Mouse (Mus musculus): ENCODE measurements around the gene Tmem59. TPM values are rescaled to one million over a fixed set of nuclear protein-coding genes. Genes with fewer than 3 reads are reported as not detected.

Gene Tmem59
- polyA plus RNA-seq, 1 experiment from 2014 or later: 165 TPM

DNA sequence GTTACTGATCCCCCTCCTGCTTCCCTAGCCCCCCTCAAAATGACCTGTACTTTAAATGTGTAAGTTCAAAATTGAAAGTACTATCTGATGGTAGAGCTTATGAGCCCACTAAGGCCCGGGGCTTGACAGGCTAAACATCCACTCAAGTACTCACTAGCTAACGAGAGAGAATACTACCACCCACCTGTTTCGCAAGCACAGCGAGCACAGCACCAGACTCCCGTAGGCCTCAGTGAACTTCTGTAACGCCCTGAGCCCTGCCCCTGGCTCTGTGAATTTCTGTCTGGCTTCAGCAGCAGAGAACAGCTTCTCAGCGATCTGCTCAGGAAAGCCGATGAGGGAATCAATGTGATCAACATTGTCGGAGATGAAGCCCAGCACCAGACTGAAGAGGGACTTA lies 68.9 kb downstream of the Tmem59 start:
- ATAC-seq: no peak
- Histone ChIP-seq H3K27me3 (replicated peaks) (no peaks in the 10 kb centered on the region), H3K27ac (no peak overlapping the region), H3K4me1 (peaks cover 40% of the 10 kb centered on the region), H3K9me3 (replicated peaks) (no peaks in the 10 kb centered on the region), H3K4me2 (no peak overlapping the region), H3K4me3 (no peak overlapping the region), H3K9ac (no peak overlapping the region), H3K36me3 (peaks cover 13% of the 10 kb centered on the region; the same call in 1 of the 2 replicates)
- WGBS (ENCODE audit: insufficient replicate concordance): 68% methylated on average over 9 of the region's 9 CpGs

DNA sequence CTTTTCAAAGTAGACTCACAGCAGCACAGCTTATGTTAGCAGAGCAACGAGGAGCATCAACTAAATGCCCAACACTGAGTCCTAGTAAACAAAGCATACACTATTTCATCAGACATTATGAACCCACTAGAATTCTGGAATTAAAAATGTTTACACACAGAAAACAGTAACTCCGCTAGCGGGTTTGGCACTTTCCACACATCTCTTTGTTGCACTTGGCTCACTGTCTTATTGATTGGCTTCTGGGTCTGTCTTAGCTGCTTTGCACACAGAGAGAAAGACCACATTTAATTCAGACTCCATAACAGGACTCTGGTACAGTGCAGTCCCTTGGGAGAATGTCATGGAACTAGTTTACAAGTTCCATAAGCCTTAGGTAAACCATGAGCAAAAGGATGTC lies 69.9 kb downstream of the Tmem59 start:
- no peaks in the 10 kb centered on the region for H3K27me3 ChIP-seq (replicated peaks)
- H3K27ac ChIP-seq: no peak overlapping the region

DNA sequence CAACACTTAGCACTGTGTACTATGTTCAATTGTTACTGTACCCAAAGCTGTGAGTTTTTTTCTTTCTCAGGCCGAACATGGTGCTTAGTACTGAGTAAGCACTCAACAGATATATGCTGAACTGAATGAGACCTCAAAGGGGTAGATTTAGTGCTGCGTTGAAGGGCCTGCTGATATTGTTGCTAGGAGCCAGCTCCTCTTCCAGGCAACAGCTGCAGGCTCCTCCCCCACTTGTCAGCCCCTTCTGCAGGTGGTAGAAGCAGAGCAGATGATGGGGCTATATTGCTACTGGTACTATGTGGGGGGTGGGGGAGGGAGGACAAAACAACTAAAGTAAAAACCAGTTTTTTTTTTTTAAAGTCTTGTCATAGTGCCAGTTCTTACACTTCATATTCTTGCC lies 71.3 kb downstream of the Tmem59 start:
- Histone ChIP-seq H3K4me2 (no peak overlapping the region), H3K9me3 (replicated peaks) (no peaks in the 10 kb centered on the region), H3K27me3 (replicated peaks) (no peaks in the 10 kb centered on the region), H3K36me3 (0 out of 2 replicates have a peak, but pooled peaks cover 3% of the 10 kb centered on the region), H3K27ac (no peak overlapping the region), H3K4me1 (peaks cover 51% of the 10 kb centered on the region), H3K9ac (no peak overlapping the region), H3K4me3 (no peak overlapping the region)
- ATAC-seq: no peak
- WGBS (ENCODE audit: insufficient replicate concordance): 40% methylated on average over 2 of the region's 2 CpGs

More for the DNA sequence above, 69.9 kb downstream of the Tmem59 start:
- no peak for ATAC-seq
- no peak overlapping the region for H3K9ac ChIP-seq
- no peak overlapping the region for H3K4me2 ChIP-seq
- H3K4me3 ChIP-seq: no peak overlapping the region
- no peaks in the 10 kb centered on the region for H3K9me3 ChIP-seq (replicated peaks)
- H3K36me3 ChIP-seq: peaks cover 7% of the 10 kb centered on the region; the same call in 1 of the 2 replicates
- H3K4me1 ChIP-seq: peaks cover 49% of the 10 kb centered on the region
- 86% methylated on average over 3 of the region's 3 CpGs for WGBS (ENCODE audit: insufficient replicate concordance)

DNA sequence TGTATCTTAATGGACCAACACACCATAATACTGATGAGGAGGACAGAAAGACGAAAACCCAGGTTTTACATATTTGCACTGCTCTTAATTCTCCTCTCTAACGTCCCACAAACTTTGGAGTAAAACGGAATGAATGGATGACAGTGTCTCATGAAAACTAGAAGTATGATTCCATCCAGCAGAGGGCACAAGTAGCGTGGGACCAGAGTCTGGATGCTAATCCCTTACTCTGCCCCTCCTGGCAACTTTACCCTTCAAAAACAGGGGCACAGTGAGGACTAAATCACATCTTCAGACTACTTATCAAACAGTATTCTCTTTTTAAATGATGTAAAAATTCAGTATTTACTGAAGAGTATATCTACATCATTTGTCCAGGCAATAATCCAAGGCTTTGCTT lies 72.3 kb downstream of the Tmem59 start:
- Histone ChIP-seq H3K27me3 (replicated peaks) (no peaks in the 10 kb centered on the region), H3K9ac (no peak overlapping the region), H3K4me1 (peaks cover 53% of the 10 kb centered on the region), H3K4me2 (no peak overlapping the region), H3K9me3 (replicated peaks) (no peaks in the 10 kb centered on the region), H3K27ac (no peak overlapping the region), H3K36me3 (0 out of 2 replicates have a peak, but pooled peaks cover 3% of the 10 kb centered on the region), H3K4me3 (no peak overlapping the region)
- WGBS (ENCODE audit: insufficient replicate concordance): 26% methylated on average over 4 of the region's 4 CpGs
- no peak for ATAC-seq

Other genes starting within 250 kb of the Tmem59 start
- gene Mrpl37, start 111.5 kb upstream of the Tmem59 start, polyA plus RNA-seq (2016; fragmentation: Nextera tagmentation; extraction: Ambion mirVana): 77.0 and 79.9 TPM in 2 replicates
- 3.9 and 4.1 TPM in 2 replicates for gene Cyb5rl, start 111.4 kb upstream of the Tmem59 start, polyA plus RNA-seq (2016; fragmentation: Nextera tagmentation; extraction: Ambion mirVana)
- not detected in 2 replicates for gene Cdcp2, start 81.5 kb upstream of the Tmem59 start, polyA plus RNA-seq (2016; fragmentation: Nextera tagmentation; extraction: Ambion mirVana)
- 11.8 and 13.8 TPM in 2 replicates for gene Tceanc2, start 717 bp downstream of the Tmem59 start, polyA plus RNA-seq (2016; fragmentation: Nextera tagmentation; extraction: Ambion mirVana)
- not detected in 2 replicates for gene Ldlrad1, start 30.8 kb downstream of the Tmem59 start, polyA plus RNA-seq (2016; fragmentation: Nextera tagmentation; extraction: Ambion mirVana)
- 19.7 and 21.7 TPM in 2 replicates for gene Lrrc42, start 75.1 kb downstream of the Tmem59 start, polyA plus RNA-seq (2016; fragmentation: Nextera tagmentation; extraction: Ambion mirVana)
- gene Hspb11, start 75.2 kb downstream of the Tmem59 start, polyA plus RNA-seq (2016; fragmentation: Nextera tagmentation; extraction: Ambion mirVana): 9.2 and 10.4 TPM in 2 replicates
- gene Dio1, start 128.8 kb downstream of the Tmem59 start, polyA plus RNA-seq (2016; fragmentation: Nextera tagmentation; extraction: Ambion mirVana): not detected in 2 replicates
- gene Yipf1, start 136.0 kb downstream of the Tmem59 start, polyA plus RNA-seq (2016; fragmentation: Nextera tagmentation; extraction: Ambion mirVana): 28.4 and 30.0 TPM in 2 replicates
- gene Ndc1, start 189.4 kb downstream of the Tmem59 start, polyA plus RNA-seq (2016; fragmentation: Nextera tagmentation; extraction: Ambion mirVana): 28.9 and 30.3 TPM in 2 replicates

Data from liver, embryonic 12.5 days (tissue).